Mouse (Mus musculus) ES-Bruce4 (cell line): ENCODE data around the gene Plcb1.

Source experiments
- CTCF ChIP-seq: IDR thresholded peaks from one replicate; pipeline ENCODE4 v1.8.1; 2011; ENCODE audit warnings: low read depth, low read length
- EP300 ChIP-seq: IDR thresholded peaks from 2 replicates; pipeline ENCODE4 v1.6.1; 2011; ENCODE audit warnings: low read depth, low read length; ENCODE audit not compliant: insufficient read depth
- POLR2A ChIP-seq: IDR thresholded peaks from one replicate; pipeline ENCODE4 v1.8.1; 2011; ENCODE audit warnings: low read length; ENCODE audit not compliant: insufficient read depth

GRCm38 (mm10) chr2:134877148-134877547 lies 91.3 kb downstream of the Plcb1 start:
- TF ChIP-seq CTCF: no peak
- no peak for TF ChIP-seq POLR2A
- TF ChIP-seq EP300: no peak
